Mouse (Mus musculus) left cerebral cortex, postnatal 36 days (tissue): ENCODE measurements around the gene Tsen2. TPM values are rescaled to one million over a fixed set of nuclear protein-coding genes. Genes with fewer than 3 reads are reported as not detected.

Experiments
- DNase-seq, 2 experiments: peaks; one replicate each; pipeline ENCODE4 v3.0.0; 2021 to 2022; ENCODE audit warnings: low spot score in 2 of 2, mixed read lengths in 1 of 2
- intact Hi-C: fragments of 180-260 bp; cut with DNase I; formaldehyde crosslinking; loops from one replicate; pipeline ENCODE4 v1.15.1; 2025
- total RNA-seq, 2 experiments: library from RNA; stranded (reverse); gene quantifications; 2 replicates each; pipeline ENCODE4 v1.2.3; 2021

Gene Tsen2
- total RNA-seq, 2 experiments from 2014 or later: 20.3 to 21.8 TPM

GRCm38 (mm10) chr6:115536169-115536568 is 8.3 kb upstream of the Tsen2 start:
- no peak for DNase-seq
- intact Hi-C loops: loop anchor here (5.0 kb wide), 1 partner anchor 264 kb away; no protein-coding TSS in a partner anchor

GRCm38 (mm10) chr6:115538645-115539429 is 5.6 kb upstream of the Tsen2 start:
- DNase-seq: peak; percentile 66 to 77
- intact Hi-C loops: loop anchor here (2.0 to 5.0 kb wide), 3 partner anchors 267 to 490 kb away; partner anchors contain the start of gene Gm17482

DNA sequence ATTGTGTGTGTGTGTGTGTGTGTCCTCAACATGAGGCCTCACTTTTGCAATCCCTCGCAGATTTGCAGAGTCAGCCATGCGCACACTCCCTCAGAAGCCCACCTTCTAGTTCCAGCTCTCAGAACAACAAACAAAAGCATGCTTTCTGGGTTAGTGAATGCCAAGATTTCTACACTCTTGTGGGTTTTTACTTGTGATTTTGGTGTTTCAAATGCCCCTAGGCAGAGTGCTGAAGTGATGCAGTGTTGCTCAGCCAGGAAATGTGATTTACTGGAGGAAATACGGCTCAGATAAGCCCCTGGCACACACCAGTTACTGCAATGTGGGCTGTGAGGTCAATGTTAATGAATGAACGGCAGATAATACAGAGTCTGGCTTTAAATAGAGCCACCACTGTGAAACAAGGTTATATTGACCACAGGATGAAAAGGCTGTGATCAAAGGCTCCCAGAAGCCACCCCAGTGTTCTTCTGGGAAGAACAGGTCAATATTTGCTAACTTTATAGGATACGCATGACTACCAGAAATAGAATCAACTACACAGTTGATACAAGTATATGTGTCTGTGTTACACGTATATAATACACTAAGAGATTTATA is 2.7 kb upstream of the Tsen2 start:
- no peak for DNase-seq
- intact Hi-C loops: no loop called here

DNA sequence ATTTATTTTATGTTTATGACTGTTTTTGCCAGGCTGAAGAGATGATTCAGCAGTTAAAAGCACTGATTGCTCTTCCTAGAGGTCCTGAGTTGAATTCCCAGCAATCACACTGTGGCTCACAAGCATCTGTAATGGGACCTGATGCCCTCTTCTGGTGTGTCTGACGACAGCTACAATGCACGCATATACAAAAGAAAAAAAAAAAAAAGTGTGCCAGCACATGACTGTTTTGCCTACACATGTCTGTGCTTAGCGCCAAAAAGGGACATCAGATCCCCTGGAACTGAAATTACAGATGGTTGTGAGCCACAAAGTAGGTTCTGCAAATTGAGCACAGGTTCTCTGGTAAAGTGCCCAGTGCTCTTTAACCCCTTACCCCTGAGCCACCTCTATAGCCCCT is 2.1 kb upstream of the Tsen2 start:
- no peak for DNase-seq
- intact Hi-C loops: no loop called here

DNA sequence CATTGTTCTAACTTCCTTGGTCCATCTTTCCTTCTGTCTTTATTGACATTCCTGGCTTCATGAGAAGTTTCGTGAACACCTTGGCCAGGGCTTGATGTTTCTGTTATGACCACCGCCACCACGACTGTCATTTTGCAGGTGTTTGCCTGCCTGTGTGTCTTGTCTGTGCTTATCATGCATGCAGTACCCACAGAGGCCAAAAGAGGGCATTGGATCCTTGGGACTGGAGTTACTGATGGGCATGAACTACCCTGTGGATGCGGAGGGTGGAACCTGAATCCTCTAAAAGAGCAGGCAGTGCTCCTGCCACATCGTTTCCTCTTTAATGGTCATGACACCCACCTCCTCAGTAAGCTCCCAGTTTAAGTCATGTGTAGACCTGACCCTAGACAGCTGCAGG is 1.8 kb downstream of the Tsen2 start:
- intact Hi-C loops: no loop called here
- DNase-seq: no peak

DNA sequence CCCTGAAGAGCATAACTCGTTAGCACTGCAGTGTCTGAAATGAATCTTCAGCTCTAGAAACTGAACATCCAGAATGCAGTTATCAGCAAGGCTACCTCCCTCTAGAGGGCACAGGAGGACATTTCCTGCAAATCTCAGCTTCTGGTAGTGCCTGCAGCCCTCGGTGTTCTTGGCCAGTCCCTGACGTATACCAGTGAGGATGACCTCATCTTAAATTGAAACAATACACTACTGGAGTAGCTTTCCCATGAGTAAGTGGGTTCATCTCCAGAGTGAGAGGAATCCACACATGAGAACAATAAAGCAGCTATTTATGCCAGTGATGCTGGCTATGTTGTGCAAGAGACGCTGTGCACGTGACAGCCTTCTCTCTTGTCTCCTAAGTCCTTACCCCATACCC is 11.0 kb downstream of the Tsen2 start:
- intact Hi-C loops: no loop called here

GRCm38 (mm10) chr6:115558176-115558575 is 13.7 kb downstream of the Tsen2 start:
- intact Hi-C loops: no loop called here
- DNase-seq: no peak

More for the DNA sequence above, 11.0 kb downstream of the Tsen2 start:
- DNase-seq: no peak

DNA sequence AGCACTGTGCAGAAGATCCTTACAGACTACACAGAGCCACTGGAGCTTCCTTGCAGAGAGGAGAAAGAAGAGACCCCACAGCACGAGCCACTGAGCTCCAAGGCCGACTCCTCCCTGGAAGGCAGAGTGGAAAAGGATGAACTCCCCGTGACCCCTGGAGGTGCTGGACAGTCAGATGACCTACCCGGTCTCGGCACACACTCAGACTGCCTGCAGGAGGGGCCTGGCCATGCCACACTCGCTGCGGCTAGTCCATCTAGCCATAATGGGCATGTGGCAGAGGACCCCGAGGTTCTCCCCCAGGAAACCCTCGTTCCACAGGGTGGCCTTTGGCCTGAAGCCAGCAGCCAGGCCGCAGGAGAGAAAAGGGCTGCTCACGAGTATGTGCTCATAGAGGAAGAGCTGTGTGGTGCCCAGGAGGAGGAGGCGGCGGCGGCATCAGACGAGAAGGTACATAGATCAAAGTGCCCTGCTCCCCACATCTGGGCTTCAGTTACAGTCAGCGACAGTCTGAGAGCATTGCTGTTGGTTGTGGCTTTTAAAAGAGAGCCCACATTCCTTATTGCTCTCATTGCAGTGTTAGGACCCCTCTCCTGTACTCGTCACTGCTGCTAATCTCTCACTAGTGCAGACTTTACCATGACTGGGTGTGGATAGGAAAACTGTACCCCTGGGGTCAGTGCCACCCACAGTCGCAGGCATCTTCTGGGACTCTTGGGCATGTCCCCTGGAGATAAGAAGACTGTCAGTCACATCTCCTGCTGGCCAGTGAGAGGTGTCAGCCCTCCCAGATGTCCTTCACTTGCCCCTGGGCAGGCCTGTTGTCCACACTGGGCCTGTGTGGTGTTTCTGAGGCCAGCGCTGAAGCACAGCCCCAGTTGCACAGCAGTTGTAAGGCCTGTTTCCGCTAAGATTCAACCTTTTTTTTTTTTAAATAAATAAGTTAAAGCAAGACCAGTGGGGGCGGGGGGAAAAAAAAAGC is 15.5 kb downstream of the Tsen2 start:
- no peak for DNase-seq

GRCm38 (mm10) chr6:115565479-115566045 is 21.1 kb downstream of the Tsen2 start:
- intact Hi-C loops: no loop called here
- no peak for DNase-seq

More for the DNA sequence above, 15.5 kb downstream of the Tsen2 start:
- intact Hi-C loops: no loop called here

DNA sequence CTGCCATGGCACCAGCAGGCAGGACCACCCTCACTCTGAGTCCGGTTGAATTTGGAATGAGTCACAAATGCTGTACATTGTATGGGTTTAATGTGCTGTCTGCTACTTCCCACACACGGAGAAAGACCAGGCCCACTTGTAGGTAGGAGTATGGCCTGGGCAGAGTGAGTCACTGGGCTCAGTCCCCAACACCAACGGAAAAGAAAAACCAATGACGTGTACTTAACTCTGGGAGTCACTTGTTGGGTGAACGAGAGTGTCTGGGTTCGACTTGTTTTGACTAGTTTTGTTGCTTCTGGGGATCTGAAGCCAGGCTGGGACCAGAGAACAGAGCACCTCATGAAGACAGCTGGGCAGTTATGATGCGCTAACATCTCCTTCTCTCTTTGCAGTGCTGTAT is 29.7 kb downstream of the Tsen2 start:
- no peak for DNase-seq
- intact Hi-C loops: no loop called here

DNA sequence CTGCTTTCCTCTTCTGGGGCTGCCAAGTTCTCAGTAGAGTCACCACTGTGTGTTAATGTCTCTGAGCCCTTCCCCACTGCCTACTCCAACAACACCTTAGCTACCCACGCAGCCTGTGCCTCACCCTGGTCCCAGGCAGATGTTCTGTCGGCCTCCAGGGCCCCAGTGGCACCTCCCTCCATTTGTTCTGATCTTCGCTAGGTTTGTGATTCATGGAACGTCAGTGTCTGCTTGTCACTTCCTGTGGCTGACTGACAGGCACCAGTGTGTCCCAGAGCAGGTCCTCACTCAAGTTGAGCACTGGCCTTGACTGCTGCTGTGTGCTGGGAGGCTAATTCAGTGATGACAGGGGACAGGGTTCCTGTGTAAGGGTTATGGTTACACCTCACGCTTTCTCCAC is 32.9 kb downstream of the Tsen2 start:
- no peak for DNase-seq
- intact Hi-C loops: no loop called here

DNA sequence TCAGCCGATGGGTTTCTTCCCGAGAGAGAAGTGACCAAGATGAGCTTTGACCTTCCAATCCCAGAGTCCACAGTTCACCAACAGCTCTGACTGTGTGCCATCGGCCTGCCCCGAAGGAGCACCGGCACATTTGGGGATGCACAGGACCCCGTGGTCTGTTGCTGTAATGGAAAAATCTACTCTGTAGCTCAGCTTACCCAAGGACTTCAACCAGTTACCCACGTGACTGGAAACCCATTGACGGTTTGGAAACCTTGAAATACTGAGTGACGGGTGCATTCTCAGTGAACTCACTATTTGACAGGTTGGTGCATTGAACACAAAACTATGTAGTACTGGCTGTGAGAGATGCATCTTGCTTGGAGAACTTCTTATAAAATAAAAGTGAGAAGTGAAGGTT is 33.5 kb downstream of the Tsen2 start:
- DNase-seq: no peak
- intact Hi-C loops: no loop called here

DNA sequence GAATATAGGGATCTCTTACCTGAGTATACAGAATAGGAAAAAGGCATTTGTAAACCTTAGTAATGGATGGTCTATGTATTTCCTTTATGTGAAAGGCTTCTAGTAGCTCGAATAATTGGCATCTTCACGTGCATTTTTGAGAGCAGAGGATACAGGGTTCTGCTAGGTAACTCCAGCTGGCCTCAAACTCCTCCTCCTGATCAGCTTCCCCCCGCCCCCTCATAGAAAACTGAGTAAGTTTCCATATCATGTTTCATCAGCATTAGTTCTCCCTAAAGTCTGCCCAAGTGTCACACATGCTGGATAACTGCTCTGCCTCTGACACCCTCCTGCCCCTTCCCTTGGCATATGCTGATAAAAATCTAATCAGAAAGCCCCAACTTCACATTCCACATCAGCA is 36.3 kb downstream of the Tsen2 start:
- DNase-seq: no peak
- intact Hi-C loops: no loop called here

DNA sequence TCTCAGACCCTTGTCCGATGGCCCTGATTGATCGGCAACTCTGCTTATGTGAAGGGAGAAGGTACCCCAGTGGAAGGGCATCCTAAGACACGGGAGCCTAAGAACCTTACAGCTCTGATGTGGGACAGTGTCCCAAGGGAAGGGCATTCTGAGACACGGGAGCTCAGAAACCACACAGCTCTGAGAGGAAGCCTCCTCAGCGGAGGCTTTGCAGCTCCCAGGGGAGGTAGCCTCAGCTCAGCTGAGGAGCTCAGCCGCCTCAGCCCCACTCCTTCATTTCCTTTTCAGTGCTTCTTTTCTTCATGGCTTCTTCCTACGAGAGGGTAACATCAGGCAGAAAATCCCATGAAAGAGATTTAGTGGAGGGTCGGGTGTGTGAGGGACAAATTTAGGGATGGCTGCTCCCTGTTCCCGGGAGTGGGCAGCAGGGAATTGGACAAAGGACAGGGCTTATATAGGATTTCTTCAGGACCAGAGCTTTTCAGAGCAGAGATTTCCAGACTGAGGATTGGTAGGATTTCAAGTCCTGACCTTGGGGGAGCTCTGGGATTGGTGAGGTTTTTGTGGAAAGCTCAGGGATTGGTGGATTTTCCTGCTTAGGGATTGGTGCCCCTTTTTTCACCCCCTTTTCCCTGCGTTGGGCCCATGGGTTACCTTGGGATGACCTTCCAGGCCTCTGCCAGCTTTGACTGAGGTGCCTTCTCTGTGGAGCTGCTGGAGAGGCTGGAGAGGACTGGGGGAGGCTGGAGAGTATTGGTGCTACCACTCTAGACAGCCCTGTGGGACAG is 38.1 kb downstream of the Tsen2 start:
- no peak for DNase-seq
- intact Hi-C loops: no loop called here

GRCm38 (mm10) chr6:115583430-115584125 is 39.1 kb downstream of the Tsen2 start:
- DNase-seq: no peak
- intact Hi-C loops: no loop called here

DNA sequence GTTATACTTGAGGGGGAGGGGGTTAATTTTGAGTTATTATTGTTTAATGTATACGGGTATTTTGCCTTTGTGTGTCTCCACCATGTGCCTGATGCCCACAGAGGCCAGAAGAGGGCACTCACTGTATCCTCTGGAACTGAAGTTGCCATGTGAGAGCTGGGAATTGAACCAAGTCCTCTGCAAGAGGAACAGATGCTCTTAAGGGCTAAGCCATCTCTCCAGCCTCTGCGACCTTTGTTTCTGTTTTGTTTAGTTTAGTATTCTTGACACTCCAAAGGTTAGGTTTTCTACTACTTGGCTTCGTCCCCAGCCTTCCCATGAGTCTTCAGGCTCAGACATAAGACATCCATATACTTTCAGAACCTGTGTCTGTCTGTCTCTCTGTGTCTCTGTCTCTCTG is 39.7 kb downstream of the Tsen2 start:
- intact Hi-C loops: no loop called here
- DNase-seq: no peak

GRCm38 (mm10) chr6:115586321-115586720 is 41.9 kb downstream of the Tsen2 start:
- intact Hi-C loops: no loop called here
- DNase-seq: no peak

DNA sequence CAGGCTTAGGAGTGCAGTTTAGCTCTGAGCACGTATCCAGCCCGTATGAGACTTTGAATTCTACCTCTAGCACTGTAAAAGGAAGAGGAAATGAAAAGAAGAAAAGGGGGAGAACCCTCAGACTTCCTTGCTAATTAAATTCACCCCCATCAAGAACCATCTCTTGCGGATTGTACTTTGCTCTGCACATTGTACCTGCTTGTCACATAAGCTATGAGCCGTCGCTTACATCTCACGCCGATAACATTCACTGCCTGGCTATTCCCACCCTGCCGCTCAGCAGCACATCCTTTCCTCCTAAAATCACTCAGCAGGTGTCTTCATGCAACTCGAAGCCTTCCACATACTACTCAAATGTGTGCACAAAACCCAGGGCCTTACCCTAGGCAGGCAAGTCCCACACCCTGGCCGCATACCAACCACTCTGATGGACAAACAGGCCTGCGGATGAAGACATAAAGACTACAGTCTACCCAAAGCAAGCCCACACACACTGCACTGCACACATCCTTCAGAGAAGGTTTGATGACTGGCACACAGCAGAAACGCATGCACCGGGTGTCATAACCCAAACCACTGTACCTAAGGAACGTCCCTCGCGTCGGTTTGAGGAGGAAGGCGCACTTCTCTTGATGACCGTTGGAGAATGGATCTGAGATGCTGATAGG is 47.4 kb downstream of the Tsen2 start:
- DNase-seq: no peak
- intact Hi-C loops: no loop called here
